Mouse (Mus musculus): ENCODE data around the gene Gabrb1.

The Gabrb1 gene

DNA sequence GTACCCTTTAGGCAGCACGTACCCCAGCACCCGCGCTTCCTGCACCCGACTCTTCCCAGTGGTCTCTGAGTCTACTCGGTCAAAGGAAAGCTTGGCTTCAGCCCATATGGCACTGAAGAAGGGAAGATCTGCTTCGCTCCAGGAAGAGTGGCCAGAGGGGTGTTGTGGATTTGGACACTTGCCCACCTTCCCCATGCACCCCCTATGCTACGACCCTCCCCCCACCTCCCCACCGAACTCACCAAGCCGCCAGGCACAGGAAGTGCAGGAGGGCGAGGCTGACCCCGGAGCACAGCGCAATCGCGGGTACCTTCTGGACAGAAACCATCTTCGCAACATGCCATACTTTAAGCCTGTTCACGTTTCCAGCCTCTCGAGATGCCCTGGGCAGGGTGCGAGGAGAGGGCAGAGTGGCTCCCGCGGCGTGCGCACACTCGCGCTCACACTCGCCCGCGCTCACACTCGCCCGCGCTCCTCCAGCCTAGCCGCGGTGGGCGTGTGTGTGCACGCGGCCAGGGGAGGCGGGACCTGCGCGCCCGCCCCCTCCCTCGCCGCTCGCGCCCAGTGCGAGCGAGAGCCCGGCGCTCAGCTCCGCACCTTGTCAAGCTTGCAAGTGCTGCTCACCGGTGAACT is at the start of gene Gabrb1:
Gabrb1 (plus strand) TSS at position 632 of the 633 bp plus-strand sequence.
- in situ Hi-C loops (cut with MboI, MseI): no loop called here

GRCm38 (mm10) chr5:71608735-71609134 is 49.2 kb upstream of the Gabrb1 start:
- in situ Hi-C loops (cut with MboI, MseI): no loop called here

GRCm38 (mm10) chr5:71614311-71614710 is 43.6 kb upstream of the Gabrb1 start:
- in situ Hi-C loops (cut with MboI, MseI): no loop called here

DNA sequence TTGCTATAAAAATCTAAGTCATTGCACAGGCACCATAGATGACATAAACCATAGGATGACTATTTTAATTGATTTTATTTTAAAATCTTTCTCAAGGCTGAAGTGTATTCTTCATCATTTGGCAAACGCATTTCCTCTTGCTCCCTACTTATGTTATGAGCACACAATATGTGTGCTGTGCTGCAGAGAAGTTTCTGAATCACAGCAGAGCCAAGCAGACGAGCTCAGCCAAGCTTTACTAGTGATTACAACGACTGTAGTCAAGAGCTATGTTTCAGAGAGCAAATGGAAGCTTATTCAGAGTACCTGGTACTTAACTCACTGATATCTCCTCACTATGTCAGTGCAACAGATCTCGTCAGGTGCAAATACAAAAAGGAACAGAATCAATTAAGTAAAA is 41.2 kb upstream of the Gabrb1 start:
- in situ Hi-C loops (cut with MboI, MseI): no loop called here

- in situ Hi-C loops (cut with MboI, MseI): no loop called here
These were observed 30.1 kb upstream of the Gabrb1 start for GRCm38 (mm10) chr5:71627820-71628219.

GRCm38 (mm10) chr5:71639804-71640203 is 18.1 kb upstream of the Gabrb1 start:
- in situ Hi-C loops (cut with MboI, MseI): no loop called here

DNA sequence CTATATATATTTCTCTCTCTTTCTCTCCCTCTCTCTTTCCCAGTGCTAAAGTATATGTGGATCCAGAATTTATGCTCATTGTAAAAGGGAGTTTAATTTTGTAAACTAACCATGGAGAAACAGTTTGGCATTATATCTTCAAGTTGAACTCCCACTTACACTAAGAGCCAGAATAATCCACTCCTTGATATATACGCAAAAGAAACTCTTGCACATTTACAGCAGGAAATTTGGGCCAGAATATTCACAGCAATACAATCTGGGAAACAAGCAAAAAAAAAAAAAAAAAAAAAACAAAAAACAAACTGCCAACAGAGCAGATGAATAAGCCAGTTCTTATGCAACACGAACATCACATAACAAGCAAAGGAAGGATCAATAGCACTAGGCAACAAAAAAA is 9.8 kb upstream of the Gabrb1 start:
- in situ Hi-C loops (cut with MboI, MseI): no loop called here

GRCm38 (mm10) chr5:71654056-71654455 is 3.9 kb upstream of the Gabrb1 start:
- in situ Hi-C loops (cut with MboI, MseI): no loop called here

DNA sequence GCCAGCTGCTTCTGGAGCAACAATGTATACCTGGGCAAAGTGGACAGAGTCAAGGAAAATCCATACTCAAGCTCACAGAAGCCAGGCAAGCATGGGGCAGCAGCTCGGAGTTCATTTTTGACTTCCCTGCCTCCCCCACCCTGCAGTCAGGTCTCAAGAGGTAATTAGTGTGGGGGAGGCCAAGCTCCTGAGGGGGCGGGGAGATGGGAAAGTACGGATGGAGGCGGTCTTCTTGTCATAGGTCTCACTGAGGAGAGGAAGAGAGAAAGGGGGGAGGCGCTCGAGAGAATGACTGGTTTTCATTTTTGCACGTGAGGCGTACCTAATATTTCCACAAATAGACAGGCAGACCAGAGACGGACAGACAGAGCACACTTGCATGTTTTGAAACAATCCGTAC is 1.1 kb upstream of the Gabrb1 start:
- in situ Hi-C loops (cut with MboI, MseI): no loop called here

DNA sequence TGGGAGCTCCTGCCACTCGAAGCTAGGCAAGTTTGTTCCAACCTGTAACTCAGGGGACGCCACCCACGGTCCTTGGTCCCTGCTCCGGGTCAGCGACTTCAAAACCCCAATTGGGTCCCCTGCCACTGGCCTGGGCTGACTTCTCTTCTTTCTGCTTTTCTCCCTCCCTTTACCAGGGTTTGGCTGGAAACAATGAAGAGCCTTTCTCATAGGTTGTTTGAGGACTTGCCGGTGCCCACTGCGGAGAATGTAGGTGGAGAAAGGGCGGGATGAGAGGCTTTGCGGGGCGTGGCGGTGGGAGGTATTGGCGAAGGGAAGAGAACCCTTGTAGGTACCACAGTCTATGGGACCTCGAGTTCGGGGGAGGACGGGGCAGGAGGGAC is 193 bp downstream of the Gabrb1 start, which contains the start of gene Gabra4:
Gabra4 (minus strand) TSS at position 194 of the 383 bp plus-strand sequence.
- in situ Hi-C loops (cut with MboI, MseI): no loop called here

GRCm38 (mm10) chr5:71665593-71665992 is 7.7 kb downstream of the Gabrb1 start:
- in situ Hi-C loops (cut with MboI, MseI): no loop called here

GRCm38 (mm10) chr5:71699696-71700467 is 42.0 kb downstream of the Gabrb1 start:
- in situ Hi-C loops (cut with MboI, MseI): no loop called here

DNA sequence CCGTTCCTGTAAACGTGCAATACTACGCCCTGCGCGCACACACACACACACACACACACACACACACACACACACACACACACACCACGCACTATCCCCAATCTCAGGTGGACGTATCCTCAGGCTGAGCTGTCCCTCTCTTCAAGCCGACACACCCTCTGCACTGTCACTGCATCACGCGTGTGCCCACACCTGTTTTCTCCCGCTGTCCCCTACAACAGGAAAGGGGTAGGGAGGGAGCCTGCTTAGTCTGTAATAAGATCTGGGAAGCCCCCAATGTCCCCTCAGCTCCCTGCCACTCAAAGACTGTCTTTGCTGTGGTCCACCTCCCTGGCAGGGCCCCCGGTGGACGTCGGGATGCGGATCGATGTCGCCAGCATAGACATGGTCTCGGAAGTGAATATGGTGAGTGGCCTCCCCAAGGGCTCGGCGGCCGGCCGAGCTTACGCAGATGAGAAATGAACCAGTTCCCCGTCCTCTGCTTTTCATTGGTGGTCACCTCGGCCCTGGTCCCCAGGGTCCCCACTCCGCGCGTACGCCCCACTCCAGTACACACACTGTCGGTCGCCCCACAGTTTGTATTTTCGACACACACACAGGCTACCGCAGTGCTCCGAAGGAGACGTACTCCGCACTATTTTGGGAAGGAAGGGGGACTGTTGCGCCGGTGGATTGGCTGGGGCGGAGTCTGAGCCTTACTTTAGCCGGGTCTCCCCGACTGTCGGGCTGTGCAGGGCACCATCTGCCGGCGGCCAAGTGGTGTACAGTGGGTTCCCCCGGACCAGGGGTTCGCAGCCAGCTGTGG is 42.8 kb downstream of the Gabrb1 start:
- in situ Hi-C loops (cut with MboI, MseI): no loop called here

DNA sequence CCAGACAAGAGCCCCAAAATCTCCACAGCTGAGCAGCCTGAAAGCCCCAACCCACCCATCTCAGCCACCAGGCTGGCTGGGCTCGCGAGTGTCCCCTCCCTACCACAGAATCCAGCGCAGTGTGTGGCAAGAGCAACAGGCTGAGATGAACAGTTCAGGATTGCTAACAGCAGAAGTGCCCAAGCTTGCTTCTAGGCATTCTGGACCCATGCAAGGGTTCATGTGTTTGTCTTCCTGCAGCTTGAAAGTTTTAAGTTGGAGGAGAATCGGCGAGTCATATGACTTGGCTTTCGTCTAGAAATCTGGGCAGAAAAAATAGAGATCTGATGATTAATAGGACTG is 43.3 kb downstream of the Gabrb1 start:
- in situ Hi-C loops (cut with MboI, MseI): no loop called here

GRCm38 (mm10) chr5:71732931-71733792 is 75.2 kb downstream of the Gabrb1 start:
- in situ Hi-C loops (cut with MboI, MseI): no loop called here

DNA sequence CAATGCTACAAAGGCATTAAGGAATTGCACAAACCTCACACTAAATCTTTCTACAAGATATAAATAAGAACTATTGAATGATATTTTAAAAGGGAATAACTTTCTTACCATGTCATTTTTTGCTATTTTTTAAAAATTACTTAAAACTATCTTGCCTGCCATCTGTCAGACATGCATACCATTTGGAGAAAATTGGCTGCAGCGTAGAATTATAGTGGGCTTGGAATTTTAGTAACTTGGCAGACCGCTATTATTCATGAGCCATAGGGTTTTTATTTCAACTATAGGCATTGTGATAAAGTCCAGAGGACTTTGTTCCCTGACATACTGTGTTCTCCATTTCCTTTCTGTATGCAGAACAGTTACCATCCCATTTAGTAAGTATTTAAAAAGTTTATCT is 89.5 kb downstream of the Gabrb1 start:
- in situ Hi-C loops (cut with MboI, MseI): no loop called here

GRCm38 (mm10) chr5:71753966-71754365 is 96.1 kb downstream of the Gabrb1 start:
- in situ Hi-C loops (cut with MboI, MseI): no loop called here

GRCm38 (mm10) chr5:71761105-71761504 is 103.2 kb downstream of the Gabrb1 start:
- in situ Hi-C loops (cut with MboI, MseI): no loop called here

DNA sequence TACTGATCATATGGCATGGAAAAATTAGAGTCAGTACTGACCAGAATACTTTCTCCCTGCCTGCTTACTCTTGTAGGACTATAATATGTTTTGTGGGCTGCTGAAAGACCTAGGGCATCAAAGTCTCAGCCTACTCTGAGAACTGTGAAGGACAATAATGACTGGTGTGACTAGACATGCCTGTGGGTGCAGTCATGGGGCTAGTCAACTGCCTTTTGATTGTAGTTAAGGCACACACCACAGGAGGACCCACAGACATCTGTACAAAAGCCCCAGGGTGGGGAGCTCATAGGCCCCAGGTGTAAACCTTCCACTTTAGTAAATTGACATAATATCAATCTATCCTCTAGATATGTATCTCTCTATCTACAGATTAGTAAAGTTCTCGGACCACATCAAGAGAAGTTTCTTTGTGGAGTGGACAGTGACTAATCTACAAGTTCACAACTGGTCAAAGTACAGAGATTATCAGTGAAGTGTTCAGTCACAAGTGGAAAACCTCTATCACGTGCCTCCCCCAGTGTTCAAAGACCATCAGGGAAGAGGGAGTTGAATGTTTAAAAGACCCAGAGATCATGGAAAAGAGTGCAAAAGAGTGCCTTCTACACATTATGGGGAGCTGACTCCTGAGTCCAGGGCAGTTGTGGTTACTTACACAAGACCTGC is 123.7 kb downstream of the Gabrb1 start:
- in situ Hi-C loops (cut with MboI, MseI): no loop called here

- in situ Hi-C loops (cut with MboI, MseI): no loop called here
These were observed 164.9 kb downstream of the Gabrb1 start for GRCm38 (mm10) chr5:71822862-71823261.

DNA sequence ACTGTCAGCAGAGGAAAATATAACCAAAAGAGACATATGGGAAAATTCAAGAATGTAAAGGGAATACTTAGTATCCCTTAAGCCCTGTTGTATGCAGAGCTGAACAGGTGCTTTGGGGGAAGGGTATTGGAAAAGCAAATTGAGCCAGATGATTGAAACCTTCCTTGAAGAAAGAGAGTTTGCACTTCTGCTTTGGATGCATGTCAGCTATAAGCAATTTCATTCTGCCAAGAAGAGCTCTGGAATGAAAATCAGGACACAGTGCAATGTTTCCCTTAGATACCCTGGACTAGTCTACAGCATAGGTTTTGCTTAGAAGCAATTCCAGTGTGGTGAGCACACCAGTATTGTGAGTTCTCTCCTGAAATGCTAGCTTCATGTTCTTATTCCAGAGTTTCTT is 170.4 kb downstream of the Gabrb1 start:
- in situ Hi-C loops (cut with MboI, MseI): no loop called here

Data from regulatory T cell (primary cell).